Mouse (Mus musculus) liver, postnatal 0 days (tissue): ENCODE results near the gene Usf2. TPM values are rescaled to one million over a fixed set of nuclear protein-coding genes. Genes with fewer than 3 reads are reported as not detected.

Experiments used
- ATAC-seq: fragments of 200-750 bp; cut with Nextera tagmentation; 2 replicates; pipeline ENCODE4 v1.8.0; 2017; ENCODE audit warnings: mild to moderate bottlenecking, moderate library complexity
- DNase-seq: peaks from one replicate; pipeline ENCODE4 v3.0.0-alpha.2; 2016
- H3K27ac ChIP-seq: fragments of 300-500 bp; sonication (generic); 2 replicates; pipeline ENCODE4 v1.5.1; 2014; ENCODE audit warnings: antibody characterized with exemption, moderate library complexity, mild to moderate bottlenecking, low read depth
- H3K27me3 ChIP-seq: fragments of 300-500 bp; sonication (generic); 2 replicates; pipeline ENCODE4 v1.6.1; 2014; ENCODE audit warnings: low read length, control low read depth, mixed read lengths; ENCODE audit not compliant: insufficient read depth
- H3K36me3 ChIP-seq: fragments of 300-500 bp; sonication (generic); replicated peaks from 2 replicates; pipeline ENCODE4 v1.6.1; 2014; ENCODE audit warnings: mild to moderate bottlenecking, control low read depth, low read length, moderate library complexity, mixed read lengths; ENCODE audit not compliant: insufficient read depth
- H3K4me1 ChIP-seq: fragments of 300-500 bp; sonication (generic); 2 replicates; pipeline ENCODE4 v1.6.1; 2014; ENCODE audit warnings: antibody characterized with exemption, mild to moderate bottlenecking, control low read depth; ENCODE audit not compliant: insufficient read depth
- H3K4me2 ChIP-seq: fragments of 300-500 bp; sonication (generic); 2 replicates; pipeline ENCODE4 v1.6.1; 2014; ENCODE audit warnings: low read depth, mild to moderate bottlenecking, low read length, moderate library complexity, mixed read lengths
- H3K4me3 ChIP-seq: fragments of 300-500 bp; sonication (generic); 2 replicates; pipeline ENCODE4 v1.5.1; 2014; ENCODE audit warnings: low read depth, low read length
- H3K9ac ChIP-seq: fragments of 300-500 bp; sonication (generic); replicated peaks from 2 replicates; pipeline ENCODE4 v1.6.1; 2014; ENCODE audit warnings: mild to moderate bottlenecking, moderate library complexity
- H3K9me3 ChIP-seq: fragments of 300-500 bp; sonication (generic); 2 replicates; pipeline ENCODE4 v1.6.1; 2016; ENCODE audit warnings: mild to moderate bottlenecking, control low read depth, low read length, mixed read lengths
- CTCF ChIP-seq: sonication (generic); IDR thresholded peaks from 2 replicates; pipeline ENCODE4 v1.5.1; 2016; ENCODE audit warnings: antibody characterized with exemption, low read depth
- EP300 ChIP-seq: IDR thresholded peaks from 2 replicates; pipeline ENCODE4 v1.6.1; 2016; ENCODE audit warnings: antibody characterized with exemption, low read depth, mild to moderate bottlenecking
- WGBS: fragments of 180-500 bp; shearing (Covaris S2); extraction: QIAGEN DNeasy Blood & Tissue Kit; methylation state at CpG from one replicate; pipeline ENCODE4 v1.1.7; 2014; ENCODE audit not compliant: insufficient replicate concordance; 5-methylcytosine and 5-hydroxymethylcytosine counted together
- polyA plus RNA-seq: library from polyadenylated mRNA; unstranded; fragments of >200 nt; fragmentation: Nextera tagmentation; extraction: Ambion mirVana; gene quantifications from 2 replicates; pipeline ENCODE4 v1.2.1, GENCODE M21; 2015

Usf2 gene
- 11.6 and 12.0 TPM in 2 replicates for polyA plus RNA-seq

DNA sequence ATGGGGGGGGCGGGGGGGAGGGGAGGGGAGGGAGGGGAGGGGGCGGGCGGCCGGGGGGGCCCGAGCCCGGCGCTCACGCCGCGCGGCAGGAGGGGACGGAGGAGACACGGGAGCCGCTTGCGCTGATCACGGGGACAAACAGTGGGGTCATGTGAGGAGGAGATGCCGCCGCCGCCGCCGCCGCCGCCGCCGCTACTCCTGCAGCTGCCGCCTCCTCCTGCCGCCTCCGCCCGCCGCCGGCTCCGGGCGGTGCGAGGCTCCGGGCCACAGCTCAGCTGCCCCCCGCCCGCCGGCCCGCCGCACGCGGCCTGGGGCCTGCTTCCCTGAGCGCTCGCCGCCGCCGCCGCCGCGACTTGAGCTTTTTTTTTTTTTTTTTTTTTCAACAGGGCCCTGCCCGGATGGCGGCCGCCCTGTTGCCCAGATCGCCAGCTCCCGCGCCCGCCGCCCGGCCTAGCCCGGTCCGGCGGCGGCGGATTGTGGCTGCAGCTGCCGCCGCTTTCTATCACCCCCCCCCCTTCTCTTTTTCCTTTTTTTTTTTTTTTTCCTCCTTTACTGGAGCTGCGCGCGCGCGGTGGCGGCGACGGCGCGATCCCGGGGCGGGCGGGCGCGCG, at the start of gene Usf2:
Gene Usf2, minus strand, starts transcription at position 48 of the 611 bp plus-strand sequence.
- Histone ChIP-seq H3K4me1 (peaks cover 34% of the 10 kb centered on the region), H3K4me3 (peak within 1 kb of the TSS; percentile 99), H3K27me3 (no peaks in the 10 kb centered on the region), H3K9ac (peak within 1 kb of the TSS; percentile 99), H3K9me3 (no peaks in the 10 kb centered on the region), H3K4me2 (peak within 1 kb of the TSS; percentile 91), H3K36me3 (peaks cover 36% of the 10 kb centered on the region), H3K27ac (peak within 1 kb of the TSS; percentile 99)
- 3% methylated on average over 29 of the region's 82 CpGs for WGBS
- TF ChIP-seq CTCF (no peak), EP300 (no peak)
- peak; percentile 85 for DNase-seq
- ATAC-seq, result peak; percentile 43

DNA sequence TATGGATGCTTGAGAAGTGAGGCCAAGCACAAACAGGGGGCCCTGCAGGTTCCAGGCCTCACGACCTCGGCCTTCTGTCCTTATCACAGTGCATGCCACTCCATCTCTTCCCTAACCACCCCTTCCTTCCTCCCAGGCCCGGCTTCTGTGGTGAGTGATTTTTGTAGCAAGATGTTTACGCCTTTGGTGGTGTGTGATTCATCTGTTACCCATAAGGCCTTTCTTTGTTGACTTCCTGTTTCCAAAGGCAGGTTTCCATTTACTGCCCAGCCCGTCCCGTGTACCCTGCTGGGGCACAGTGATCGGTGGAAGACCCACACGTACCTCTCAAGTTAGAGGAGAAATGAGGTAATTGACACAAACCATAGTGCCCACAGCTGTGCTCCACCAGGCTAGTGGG, 46.0 kb upstream of the Usf2 start:
- H3K4me1 ChIP-seq, result peaks cover 21% of the 10 kb centered on the region
- WGBS, result 24% methylated on average over 8 of the region's 8 CpGs
- no peak overlapping the region for H3K9ac ChIP-seq
- no peaks in the 10 kb centered on the region for H3K27me3 ChIP-seq
- peak overlapping the region; percentile 65 for H3K27ac ChIP-seq
- H3K36me3 ChIP-seq, result no peaks in the 10 kb centered on the region
- DNase-seq (peak; percentile 34), ATAC-seq (peak; percentile 76)
- TF ChIP-seq EP300, result peak; percentile 71; the same call in 1 of the 2 replicates
- TF ChIP-seq CTCF, result no peak
- peak overlapping the region; percentile 27 for H3K4me2 ChIP-seq
- H3K4me3 ChIP-seq, result no peak overlapping the region
- H3K9me3 ChIP-seq, result peaks cover 2% of the 10 kb centered on the region; the same call in 1 of the 2 replicates

DNA sequence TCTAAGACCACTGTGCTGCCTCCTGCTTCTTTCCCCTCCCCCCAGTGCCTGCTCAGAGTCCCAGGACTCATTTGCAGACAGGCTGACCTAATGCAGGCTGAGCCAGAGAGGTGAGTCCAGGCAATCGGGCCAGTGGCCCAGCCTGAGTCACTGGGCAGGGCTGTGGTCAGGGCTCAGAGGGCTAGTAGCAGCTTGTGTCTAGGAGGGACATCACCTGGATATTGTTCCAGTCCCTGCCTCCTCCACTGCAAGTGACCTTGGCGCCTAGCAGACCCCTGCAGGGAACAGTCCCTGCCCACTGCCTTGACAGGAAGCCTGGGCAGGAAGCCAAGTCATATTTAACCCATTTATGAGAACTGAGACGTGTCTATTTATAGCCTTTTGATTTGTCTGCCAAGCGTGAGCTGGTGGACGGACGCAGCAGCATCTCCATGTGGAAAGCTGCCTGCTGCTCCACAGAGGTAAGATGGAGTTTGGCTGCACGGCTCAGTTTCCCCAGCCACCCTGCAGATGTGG, 44.0 kb upstream of the Usf2 start:
- ATAC-seq (peak; percentile 54), DNase-seq (peak; percentile 51)
- Histone ChIP-seq H3K4me1 (peaks cover 21% of the 10 kb centered on the region), H3K27ac (no peak overlapping the region), H3K9me3 (peaks cover 5% of the 10 kb centered on the region; the same call in 1 of the 2 replicates), H3K4me2 (peak overlapping the region; percentile 22; the same call in 1 of the 2 replicates), H3K4me3 (no peak overlapping the region), H3K36me3 (no peaks in the 10 kb centered on the region), H3K27me3 (no peaks in the 10 kb centered on the region), H3K9ac (no peak overlapping the region; the same call in 1 of the 2 replicates)
- WGBS, result 8% methylated on average over 7 of the region's 7 CpGs
- TF ChIP-seq CTCF (no peak), EP300 (no peak)

- 87% methylated on average over 2 of the region's 2 CpGs for WGBS
- no peak overlapping the region for H3K4me3 ChIP-seq
- no peak for DNase-seq
These were observed 39.9 kb upstream of the Usf2 start for GRCm38 (mm10) chr7:30996491-30996890.

DNA sequence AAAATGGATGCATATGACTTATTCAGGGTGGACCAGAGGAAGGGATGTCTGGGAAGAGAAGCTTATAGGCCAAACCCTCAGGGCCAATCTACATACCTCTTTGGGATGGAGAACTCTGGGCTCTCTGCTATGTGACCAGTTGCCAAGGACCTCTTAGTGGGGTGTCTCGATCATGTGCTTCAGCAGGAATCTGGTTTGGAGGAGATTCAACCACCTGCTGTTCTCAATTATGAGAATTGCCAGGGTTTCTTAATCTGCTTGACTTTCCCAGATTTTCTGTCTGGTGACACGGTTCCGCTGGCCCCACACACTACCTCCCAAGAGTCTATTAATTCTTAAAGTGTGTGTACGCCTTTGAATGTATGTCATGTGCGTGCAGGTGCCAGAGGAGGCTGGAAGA, 37.4 kb upstream of the Usf2 start:
- WGBS, result 89% methylated on average over 5 of the region's 5 CpGs
- Histone ChIP-seq H3K27ac (no peak overlapping the region), H3K4me2 (no peak overlapping the region), H3K27me3 (no peaks in the 10 kb centered on the region), H3K36me3 (no peaks in the 10 kb centered on the region), H3K9me3 (peaks cover 3% of the 10 kb centered on the region; the same call in 1 of the 2 replicates), H3K4me3 (no peak overlapping the region), H3K4me1 (peaks cover 2% of the 10 kb centered on the region; the same call in 1 of the 2 replicates), H3K9ac (no peak overlapping the region)
- ATAC-seq (no peak), DNase-seq (no peak)
- TF ChIP-seq EP300 (no peak), CTCF (no peak)

More at GRCm38 (mm10) chr7:30996491-30996890, 39.9 kb upstream of the Usf2 start:
- H3K27me3 ChIP-seq, result no peaks in the 10 kb centered on the region
- no peak overlapping the region for H3K9ac ChIP-seq
- no peaks in the 10 kb centered on the region for H3K36me3 ChIP-seq
- peaks cover 3% of the 10 kb centered on the region; the same call in 1 of the 2 replicates for H3K9me3 ChIP-seq
- TF ChIP-seq EP300, result no peak
- peak; percentile 31 for TF ChIP-seq CTCF
- peaks cover 14% of the 10 kb centered on the region for H3K4me1 ChIP-seq
- H3K4me2 ChIP-seq, result no peak overlapping the region
- ATAC-seq, result no peak
- H3K27ac ChIP-seq, result no peak overlapping the region

DNA sequence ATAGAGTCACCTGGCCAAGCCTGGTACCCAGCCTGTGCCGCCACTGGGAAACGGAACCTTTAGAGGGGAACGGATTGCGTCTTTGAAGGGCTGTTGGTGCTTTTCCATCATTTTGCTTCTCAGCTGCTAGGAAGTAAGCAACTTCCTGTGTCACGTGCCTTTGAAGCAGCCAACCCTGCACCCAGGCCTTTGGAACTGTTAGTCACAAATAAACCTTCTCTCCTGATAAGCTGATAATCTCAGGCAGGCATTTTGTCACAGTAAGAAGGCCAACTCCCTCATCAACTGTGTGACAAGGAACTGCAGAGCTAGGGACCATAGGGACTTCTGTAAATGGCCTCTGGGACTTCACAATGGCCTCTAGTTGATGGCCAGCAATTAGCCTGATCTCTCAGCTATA, 35.5 kb upstream of the Usf2 start:
- H3K27ac ChIP-seq, result no peak overlapping the region
- ATAC-seq (no peak), DNase-seq (no peak)
- TF ChIP-seq EP300 (no peak), CTCF (no peak)
- no peak overlapping the region for H3K4me3 ChIP-seq
- H3K4me1 ChIP-seq, result peaks cover 15% of the 10 kb centered on the region; the same call in 1 of the 2 replicates
- peaks cover 3% of the 10 kb centered on the region; the same call in 1 of the 2 replicates for H3K9me3 ChIP-seq
- no peak overlapping the region for H3K4me2 ChIP-seq
- no peak overlapping the region for H3K9ac ChIP-seq
- H3K36me3 ChIP-seq, result no peaks in the 10 kb centered on the region
- H3K27me3 ChIP-seq, result no peaks in the 10 kb centered on the region
- 55% methylated on average over 5 of the region's 5 CpGs for WGBS
